Mouse (Mus musculus) forebrain, embryonic 14.5 days (tissue): ENCODE measurements around the gene Klk4. TPM values are rescaled to one million over a fixed set of nuclear protein-coding genes. Genes with fewer than 3 reads are reported as not detected.

Experiments
- ATAC-seq: fragments of 200-750 bp; cut with Nextera tagmentation; 2 replicates; pipeline ENCODE4 v1.8.0; 2017; ENCODE audit warnings: mild to moderate bottlenecking, moderate library complexity
- DNase-seq: peaks from one replicate; pipeline ENCODE4 v3.0.0-alpha.2; 2015; ENCODE audit warnings: low spot score
- H3K27ac ChIP-seq: fragments of 300-500 bp; sonication (generic); 2 replicates; pipeline ENCODE4 v1.5.1; 2014; ENCODE audit warnings: low read depth, mild to moderate bottlenecking, control low read depth, low read length, moderate library complexity
- H3K27me3 ChIP-seq: fragments of 300-500 bp; sonication (generic); replicated peaks from 2 replicates; pipeline ENCODE4 v1.6.1; 2014; ENCODE audit warnings: low read length, control low read depth, mixed read lengths; ENCODE audit not compliant: control insufficient read depth, insufficient read depth
- H3K36me3 ChIP-seq: fragments of 300-500 bp; sonication (generic); 2 replicates; pipeline ENCODE4 v1.6.1; 2014; ENCODE audit warnings: low read length, control low read depth; ENCODE audit not compliant: control insufficient read depth, insufficient read depth
- H3K4me1 ChIP-seq: fragments of 300-500 bp; sonication (generic); 2 replicates; pipeline ENCODE4 v1.6.1; 2014; ENCODE audit warnings: antibody characterized with exemption, low read length, control low read depth; ENCODE audit not compliant: control insufficient read depth, insufficient read depth
- H3K4me2 ChIP-seq: fragments of 300-500 bp; sonication (generic); 2 replicates; pipeline ENCODE4 v1.6.1; 2014; ENCODE audit warnings: mild to moderate bottlenecking, control low read depth, low read length
- H3K4me3 ChIP-seq: fragments of 300-500 bp; sonication (generic); 2 replicates; pipeline ENCODE4 v1.5.1; 2014; ENCODE audit warnings: low read depth, low read length, control low read depth
- H3K9ac ChIP-seq: fragments of 300-500 bp; sonication (generic); 2 replicates; pipeline ENCODE4 v1.6.1; 2014; ENCODE audit warnings: mild to moderate bottlenecking, low read length, control low read depth, moderate library complexity
- H3K9me3 ChIP-seq: fragments of 300-500 bp; sonication (generic); replicated peaks from 2 replicates; pipeline ENCODE4 v1.6.1; 2016; ENCODE audit warnings: low read length, control low read depth, mixed read lengths; ENCODE audit not compliant: control insufficient read depth
- WGBS: fragments of 180-500 bp; shearing (Covaris S2); extraction: QIAGEN DNeasy Blood & Tissue Kit; methylation state at CpG from one replicate; pipeline ENCODE4 v1.1.7; 2014; 5-methylcytosine and 5-hydroxymethylcytosine counted together
- polyA plus RNA-seq: library from polyadenylated mRNA; unstranded; fragments of >200 nt; fragmentation: Nextera tagmentation; extraction: Ambion mirVana; gene quantifications from 2 replicates; pipeline ENCODE4 v1.2.1, GENCODE M21; 2014

Gene Klk4
- polyA plus RNA-seq, 1 experiment from 2014 or later, result 0.86 TPM

DNA sequence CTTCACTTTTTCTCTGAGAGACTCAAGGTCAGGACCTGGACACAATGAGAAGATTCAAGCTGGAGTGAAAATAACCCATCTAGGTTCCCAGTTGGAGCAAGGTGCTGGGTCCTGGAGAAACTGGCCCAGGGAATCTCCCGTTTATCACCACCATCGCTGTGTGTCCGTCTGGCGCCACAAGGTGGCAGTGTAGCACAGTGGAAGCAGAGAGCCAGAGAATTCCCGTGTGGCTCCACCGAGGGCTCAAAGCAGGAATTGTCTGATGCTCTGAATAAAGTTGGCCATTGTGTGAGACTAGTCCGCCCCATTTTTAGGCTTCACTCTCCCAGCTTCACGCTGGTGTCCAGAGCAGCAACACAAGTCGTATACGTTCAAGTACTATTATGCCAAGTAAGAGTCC is 7.7 kb upstream of the Klk4 start:
- Histone ChIP-seq H3K27me3 (no peaks in the 10 kb centered on the region), H3K27ac (no peak overlapping the region), H3K4me1 (no peaks in the 10 kb centered on the region), H3K9ac (no peak overlapping the region), H3K4me2 (no peak overlapping the region), H3K9me3 (no peaks in the 10 kb centered on the region), H3K36me3 (no peaks in the 10 kb centered on the region), H3K4me3 (no peak overlapping the region)
- WGBS, result 2% methylated on average over 10 of the region's 10 CpGs
- DNase-seq, result peak; percentile 82
- ATAC-seq, result peak; percentile 54; the same call in 1 of the 2 replicates

- WGBS, result 67% methylated on average over 3 of the region's 3 CpGs
- ATAC-seq (no peak; the same call in 1 of the 2 replicates), DNase-seq (no peak)
- H3K36me3 ChIP-seq, result no peaks in the 10 kb centered on the region
- no peaks in the 10 kb centered on the region for H3K27me3 ChIP-seq
- H3K4me1 ChIP-seq, result no peaks in the 10 kb centered on the region
- no peak overlapping the region for H3K4me2 ChIP-seq
- H3K4me3 ChIP-seq, result no peak overlapping the region
- H3K27ac ChIP-seq, result no peak overlapping the region
- no peaks in the 10 kb centered on the region for H3K9me3 ChIP-seq
- no peak overlapping the region for H3K9ac ChIP-seq
Observed at GRCm38 (mm10) chr7:43873674-43874073, 7.3 kb upstream of the Klk4 start.

DNA sequence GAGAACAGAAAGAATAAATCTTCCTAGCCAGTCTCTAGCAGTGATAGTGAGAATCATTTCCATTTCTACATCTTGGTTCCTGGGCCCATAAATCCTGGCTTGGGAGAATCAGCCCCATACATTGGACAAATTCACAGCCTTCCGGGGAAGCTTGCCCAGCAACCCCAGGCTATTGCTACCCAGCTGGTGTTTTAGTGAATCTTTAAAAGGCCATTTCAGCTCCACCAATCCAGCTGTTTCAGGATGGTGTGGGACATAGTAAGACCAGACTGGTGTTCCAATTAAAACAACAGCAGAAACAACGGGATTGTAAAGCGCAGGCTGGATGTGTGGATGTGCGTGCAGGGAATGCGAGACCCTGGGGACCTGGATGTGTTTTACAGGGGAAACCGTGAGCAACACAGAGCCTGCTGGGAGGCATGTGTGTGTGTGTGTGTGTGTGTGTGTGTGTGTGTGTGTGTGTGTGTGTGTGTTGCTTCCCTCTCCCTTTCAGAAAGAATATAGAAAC is 6.0 kb upstream of the Klk4 start:
- Histone ChIP-seq H3K36me3 (no peaks in the 10 kb centered on the region), H3K4me3 (no peak overlapping the region), H3K4me1 (no peaks in the 10 kb centered on the region), H3K27me3 (no peaks in the 10 kb centered on the region), H3K27ac (no peak overlapping the region), H3K9ac (no peak overlapping the region), H3K4me2 (no peak overlapping the region), H3K9me3 (no peaks in the 10 kb centered on the region)
- DNase-seq, result no peak
- 80% methylated on average over 6 of the region's 6 CpGs for WGBS
- ATAC-seq, result no peak

GRCm38 (mm10) chr7:43876444-43876843 is 4.5 kb upstream of the Klk4 start:
- WGBS, result 82% methylated on average over 4 of the region's 4 CpGs
- Histone ChIP-seq H3K27me3 (no peaks in the 10 kb centered on the region), H3K4me2 (no peak overlapping the region), H3K27ac (no peak overlapping the region), H3K4me3 (no peak overlapping the region), H3K4me1 (no peaks in the 10 kb centered on the region), H3K9me3 (no peaks in the 10 kb centered on the region), H3K36me3 (no peaks in the 10 kb centered on the region), H3K9ac (no peak overlapping the region)
- ATAC-seq, result no peak
- DNase-seq, result no peak

- Histone ChIP-seq H3K36me3 (no peaks in the 10 kb centered on the region), H3K4me3 (no peak overlapping the region), H3K27ac (no peak overlapping the region), H3K9ac (no peak overlapping the region), H3K4me2 (no peak overlapping the region), H3K9me3 (no peaks in the 10 kb centered on the region), H3K27me3 (no peaks in the 10 kb centered on the region), H3K4me1 (no peaks in the 10 kb centered on the region)
- ATAC-seq, result no peak
- WGBS, result 63% methylated on average over 1 of the region's 1 CpGs
- DNase-seq, result no peak
Observed at GRCm38 (mm10) chr7:43878281-43878680, 2.7 kb upstream of the Klk4 start.

- H3K9ac ChIP-seq, result no peak overlapping the region
- no peaks in the 10 kb centered on the region for H3K36me3 ChIP-seq
- no peak overlapping the region for H3K4me2 ChIP-seq
- ATAC-seq (no peak), DNase-seq (no peak)
- no peaks in the 10 kb centered on the region for H3K4me1 ChIP-seq
- no peaks in the 10 kb centered on the region for H3K27me3 ChIP-seq
- no peak overlapping the region for H3K4me3 ChIP-seq
- no peak overlapping the region for H3K27ac ChIP-seq
- H3K9me3 ChIP-seq, result no peaks in the 10 kb centered on the region
- WGBS, result 16% methylated on average over 4 of the region's 4 CpGs
Observed at GRCm38 (mm10) chr7:43882346-43882745, 1.4 kb downstream of the Klk4 start.

DNA sequence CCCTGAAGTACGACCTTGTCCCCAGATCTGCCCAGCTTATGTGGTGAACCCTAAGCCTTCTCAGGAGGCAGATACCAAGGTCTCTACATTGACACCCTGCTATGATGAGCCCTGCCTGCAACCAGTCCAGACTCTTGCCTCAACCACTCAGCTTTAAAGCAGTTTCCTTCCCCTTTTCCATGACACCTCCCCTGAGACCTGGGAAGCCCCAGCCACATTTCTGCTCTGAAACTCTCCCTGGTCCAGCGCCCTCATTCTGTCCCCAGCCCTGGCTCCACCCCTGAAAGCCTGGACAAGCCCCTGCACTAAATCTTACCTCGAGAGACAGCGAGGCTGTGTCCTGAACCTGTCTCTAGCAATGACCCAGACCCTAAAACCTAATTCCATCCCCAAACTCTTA is 1.9 kb downstream of the Klk4 start:
- 21% methylated on average over 4 of the region's 4 CpGs for WGBS
- ATAC-seq, result no peak
- no peak overlapping the region for H3K27ac ChIP-seq
- H3K9me3 ChIP-seq, result no peaks in the 10 kb centered on the region
- no peaks in the 10 kb centered on the region for H3K27me3 ChIP-seq
- H3K36me3 ChIP-seq, result no peaks in the 10 kb centered on the region
- H3K9ac ChIP-seq, result no peak overlapping the region
- H3K4me2 ChIP-seq, result no peak overlapping the region
- DNase-seq, result no peak
- no peaks in the 10 kb centered on the region for H3K4me1 ChIP-seq
- H3K4me3 ChIP-seq, result no peak overlapping the region

DNA sequence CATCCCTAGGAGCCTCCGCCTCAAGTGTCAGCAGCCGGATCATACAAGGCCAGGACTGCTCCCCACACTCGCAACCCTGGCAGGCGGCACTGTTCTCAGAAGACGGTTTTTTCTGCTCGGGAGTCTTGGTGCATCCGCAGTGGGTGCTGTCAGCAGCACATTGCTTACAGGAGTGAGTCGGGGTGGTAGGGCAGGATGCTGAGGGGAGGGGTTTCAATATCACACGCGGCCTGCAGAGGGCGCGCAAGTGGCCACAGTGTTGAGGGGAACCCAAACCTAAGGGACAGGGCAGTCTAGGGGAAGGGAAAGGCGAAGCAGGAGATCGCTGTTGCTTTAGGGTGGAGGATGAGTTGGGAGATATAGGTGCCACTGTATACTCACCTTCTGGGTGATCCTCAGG is 2.6 kb downstream of the Klk4 start:
- DNase-seq (peak; percentile 33), ATAC-seq (no peak)
- H3K4me1 ChIP-seq, result no peaks in the 10 kb centered on the region
- no peak overlapping the region for H3K27ac ChIP-seq
- H3K4me3 ChIP-seq, result no peak overlapping the region
- no peaks in the 10 kb centered on the region for H3K9me3 ChIP-seq
- no peak overlapping the region for H3K9ac ChIP-seq
- H3K36me3 ChIP-seq, result no peaks in the 10 kb centered on the region
- H3K4me2 ChIP-seq, result peak overlapping the region; percentile 42
- 10% methylated on average over 14 of the region's 14 CpGs for WGBS
- H3K27me3 ChIP-seq, result no peaks in the 10 kb centered on the region

DNA sequence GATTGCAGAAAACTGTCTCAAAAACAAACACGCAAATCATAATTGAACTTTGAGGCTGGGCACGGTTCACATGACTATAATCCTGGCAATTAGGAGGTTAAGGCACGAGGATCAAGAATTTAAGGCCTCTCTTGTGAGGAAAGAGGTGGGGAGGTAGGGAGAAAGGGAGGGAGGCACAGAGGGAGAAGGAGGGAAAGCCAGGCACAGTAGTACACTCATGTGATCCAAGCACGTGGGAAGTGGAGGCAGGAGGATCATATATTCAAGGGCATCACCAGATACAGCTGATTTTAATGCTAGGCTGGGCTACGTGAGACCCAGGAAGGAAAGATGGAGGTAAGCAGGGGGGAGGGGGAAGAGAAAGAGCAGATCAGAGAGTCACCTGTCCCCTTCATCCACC is 10.4 kb downstream of the Klk4 start:
- Histone ChIP-seq H3K9ac (no peak overlapping the region), H3K4me2 (no peak overlapping the region), H3K4me1 (no peaks in the 10 kb centered on the region), H3K4me3 (no peak overlapping the region), H3K27ac (no peak overlapping the region), H3K27me3 (no peaks in the 10 kb centered on the region), H3K36me3 (no peaks in the 10 kb centered on the region), H3K9me3 (no peaks in the 10 kb centered on the region)
- ATAC-seq (no peak), DNase-seq (no peak)
- 66% methylated on average over 5 of the region's 5 CpGs for WGBS
